Mouse (Mus musculus) gastrocnemius, adult 2 months (tissue): Measurements from ENCODE around the gene Lyrm2. TPM values are rescaled to one million over a fixed set of nuclear protein-coding genes. Genes with fewer than 3 reads are reported as not detected.

ENCODE experiments used
- DNase-seq: peaks from one replicate; pipeline ENCODE4 v3.0.0; 2022
- H3K27ac ChIP-seq: fragments of 200-600 bp; 2 replicates; pipeline ENCODE4 v1.8.1; 2022; ENCODE audit warnings: mild to moderate bottlenecking
- H3K4me3 ChIP-seq: fragments of 200-600 bp; 2 replicates; pipeline ENCODE4 v1.8.1; 2022; ENCODE audit warnings: mild to moderate bottlenecking, moderate library complexity
- CTCF ChIP-seq: fragments of 200-600 bp; IDR thresholded peaks from 2 replicates; pipeline ENCODE4 v1.8.1; 2022; ENCODE audit warnings: antibody characterized with exemption, mild to moderate bottlenecking, moderate library complexity
- intact Hi-C: fragments of 180-260 bp; cut with DNase I; formaldehyde crosslinking; loops from one replicate; pipeline ENCODE4 v1.15.1; 2025
- long read RNA-seq, 2 experiments: library from polyadenylated mRNA; stranded (forward); transcript quantifications; one replicate each; pipeline ENCODE4 v2.0.0; 2021
- total RNA-seq, 2 experiments: library from RNA; stranded (reverse); gene quantifications; 2 replicates each; pipeline ENCODE4 v1.2.3; 2021

The Lyrm2 gene
- total RNA-seq: 10 to 100 TPM; 15.7 to 26.1 TPM
- long read RNA-seq, experiment 1, transcript Lyrm2-201 (3 exons, 465 nt): major isoform, 18 of 19 reads
- long read RNA-seq, experiment 1, partial matches to known transcripts: 0 of 19 reads
- long read RNA-seq, experiment 1, other reads (novel, unspliced or antisense): 1 of 19 reads
- long read RNA-seq, experiment 2, transcript Lyrm2-201 (3 exons, 465 nt): major isoform, 12 of 15 reads
- long read RNA-seq, experiment 2, partial matches to known transcripts: 0 of 15 reads
- long read RNA-seq, experiment 2, other reads (novel, unspliced or antisense): 2 of 15 reads

GRCm38 (mm10) chr4:32799966-32800576 lies at the start of gene Lyrm2:
TSS of gene Lyrm2 (plus strand) at chr4:32800253.
- DNase-seq: peak; percentile 84
- Histone ChIP-seq H3K4me3 (peak within 1 kb of the TSS; percentile 96), H3K27ac (peak within 1 kb of the TSS; percentile 95)
- intact Hi-C loops: no loop called here
- TF ChIP-seq CTCF: no peak

- no peak for DNase-seq
- Histone ChIP-seq H3K27ac (no peak overlapping the region), H3K4me3 (no peak overlapping the region)
- intact Hi-C loops: no loop called here
- TF ChIP-seq CTCF: no peak
Measured at GRCm38 (mm10) chr4:32750711-32751110, 49.3 kb upstream of the Lyrm2 start.

GRCm38 (mm10) chr4:32757430-32757829 lies 42.6 kb upstream of the Lyrm2 start:
- intact Hi-C loops: no loop called here
- Histone ChIP-seq H3K27ac (no peak overlapping the region), H3K4me3 (no peak overlapping the region)
- TF ChIP-seq CTCF: no peak
- no peak for DNase-seq

- TF ChIP-seq CTCF: no peak
- DNase-seq: no peak
- Histone ChIP-seq H3K27ac (no peak overlapping the region), H3K4me3 (no peak overlapping the region)
- intact Hi-C loops: no loop called here
Measured at GRCm38 (mm10) chr4:32767471-32767870, 32.6 kb upstream of the Lyrm2 start.

GRCm38 (mm10) chr4:32768046-32768445 lies 32.0 kb upstream of the Lyrm2 start:
- no peak for DNase-seq
- Histone ChIP-seq H3K27ac (no peak overlapping the region), H3K4me3 (no peak overlapping the region)
- intact Hi-C loops: no loop called here
- no peak for TF ChIP-seq CTCF

- peak; percentile 6; the same call in 1 of the 2 replicates for TF ChIP-seq CTCF
- no peak for DNase-seq
- Histone ChIP-seq H3K27ac (no peak overlapping the region), H3K4me3 (no peak overlapping the region)
- intact Hi-C loops: loop anchor here (10.0 kb wide), 1 partner anchor 184 kb away; the partner anchor contains the start of gene Ankrd6
Measured at GRCm38 (mm10) chr4:32770284-32770810, 29.7 kb upstream of the Lyrm2 start.

GRCm38 (mm10) chr4:32779996-32780395 lies 20.1 kb upstream of the Lyrm2 start:
- no peak for DNase-seq
- TF ChIP-seq CTCF: no peak
- intact Hi-C loops: loop anchor here (10.0 kb wide), 1 partner anchor 175 kb away; the partner anchor contains the start of gene Ankrd6
- Histone ChIP-seq H3K4me3 (no peak overlapping the region), H3K27ac (no peak overlapping the region)

GRCm38 (mm10) chr4:32787110-32787509 lies 12.9 kb upstream of the Lyrm2 start:
- intact Hi-C loops: no loop called here
- TF ChIP-seq CTCF: no peak
- DNase-seq: no peak
- no peak overlapping the region for H3K27ac ChIP-seq
- H3K4me3 ChIP-seq: no peak overlapping the region

- no peak for TF ChIP-seq CTCF
- DNase-seq: no peak
- intact Hi-C loops: no loop called here
- no peak overlapping the region for H3K27ac ChIP-seq
- no peak overlapping the region for H3K4me3 ChIP-seq
Measured at GRCm38 (mm10) chr4:32789020-32789419, 11.0 kb upstream of the Lyrm2 start.

GRCm38 (mm10) chr4:32798976-32799375 lies 1.1 kb upstream of the Lyrm2 start:
- intact Hi-C loops: no loop called here

GRCm38 (mm10) chr4:32800577-32801170 lies 621 bp downstream of the Lyrm2 start:
- peak overlapping the region; percentile 96 for H3K4me3 ChIP-seq
- TF ChIP-seq CTCF: no peak
- H3K27ac ChIP-seq: peak overlapping the region; percentile 95
- intact Hi-C loops: no loop called here
- no peak for DNase-seq

More at GRCm38 (mm10) chr4:32798976-32799375, 1.1 kb upstream of the Lyrm2 start:
- Histone ChIP-seq H3K27ac (no peak overlapping the region), H3K4me3 (no peak overlapping the region)
- no peak for DNase-seq
- no peak for TF ChIP-seq CTCF

GRCm38 (mm10) chr4:32817478-32817877 lies 17.4 kb downstream of the Lyrm2 start:
- no peak for TF ChIP-seq CTCF
- Histone ChIP-seq H3K4me3 (no peak overlapping the region), H3K27ac (no peak overlapping the region)
- intact Hi-C loops: no loop called here
- DNase-seq: no peak

- H3K27ac ChIP-seq: no peak overlapping the region
- DNase-seq: no peak
- TF ChIP-seq CTCF: no peak
- no peak overlapping the region for H3K4me3 ChIP-seq
- intact Hi-C loops: no loop called here
Measured at GRCm38 (mm10) chr4:32820676-32821075, 20.6 kb downstream of the Lyrm2 start.
